Mouse (Mus musculus) liver, embryonic 14.5 days (tissue): Measurements from ENCODE around the gene Cpne5. TPM values are rescaled to one million over a fixed set of nuclear protein-coding genes. Genes with fewer than 3 reads are reported as not detected.

Experiments used
- ATAC-seq: fragments of 200-750 bp; cut with Nextera tagmentation; 2 replicates; pipeline ENCODE4 v1.8.0; 2017; ENCODE audit warnings: moderate number of reproducible peaks, mild to moderate bottlenecking, moderate library complexity; ENCODE audit not compliant: insufficient read depth
- DNase-seq, 3 experiments: peaks; one replicate each; pipeline ENCODE4 v3.0.0-alpha.2; 2012 to 2013; ENCODE audit warnings: low read depth in 3 of 3, low spot score in 3 of 3
- H3K27ac ChIP-seq: fragments of 300-500 bp; sonication (generic); 2 replicates; pipeline ENCODE4 v1.5.1; 2014; ENCODE audit warnings: moderate library complexity, mild to moderate bottlenecking, control low read depth, inconsistent platforms
- H3K27me3 ChIP-seq: fragments of 300-500 bp; sonication (generic); 2 replicates; pipeline ENCODE4 v1.6.1; 2014; ENCODE audit warnings: mild to moderate bottlenecking, low read length, moderate library complexity; ENCODE audit not compliant: control insufficient read depth, insufficient read depth
- H3K36me3 ChIP-seq: fragments of 300-500 bp; sonication (generic); replicated peaks from 2 replicates; pipeline ENCODE4 v1.6.1; 2014; ENCODE audit warnings: low read depth; ENCODE audit not compliant: control insufficient read depth, insufficient read depth
- H3K4me1 ChIP-seq, 2 experiments: fragments of 200-500 bp in 1 of 2; fragments of 300-500 bp in 1 of 2; sonication (generic) in 1 of 2; replicated peaks; 2 replicates each; pipeline ENCODE4 v1.6.1; 2012 to 2014; ENCODE audit warnings: antibody characterized with exemption in 1 of 2, inconsistent platforms in 1 of 2, low read length in 1 of 2; ENCODE audit not compliant: control insufficient read depth in 2 of 2, insufficient read depth in 2 of 2
- H3K4me2 ChIP-seq: fragments of 300-500 bp; sonication (generic); 2 replicates; pipeline ENCODE4 v1.6.1; 2014; ENCODE audit warnings: low read depth, mild to moderate bottlenecking, control low read depth, moderate library complexity
- H3K4me3 ChIP-seq, 2 experiments: fragments of 200-500 bp in 1 of 2; fragments of 300-500 bp in 1 of 2; sonication (generic) in 1 of 2; 2 replicates each; pipeline ENCODE4 v1.5.1; 2012 to 2014; ENCODE audit warnings: low read depth in 2 of 2, low read length in 2 of 2, mild to moderate bottlenecking in 2 of 2, control low read depth in 1 of 2, inconsistent platforms in 1 of 2, moderate library complexity in 1 of 2; ENCODE audit not compliant: insufficient read depth in 1 of 2
- H3K9ac ChIP-seq: fragments of 300-500 bp; sonication (generic); replicated peaks from 2 replicates; pipeline ENCODE4 v1.6.1; 2014; ENCODE audit warnings: mild to moderate bottlenecking, control low read depth, moderate library complexity
- H3K9me3 ChIP-seq: fragments of 300-500 bp; sonication (generic); 2 replicates; pipeline ENCODE4 v1.6.1; 2016; ENCODE audit warnings: low read length, mixed read lengths; ENCODE audit not compliant: control insufficient read depth
- CTCF ChIP-seq: IDR thresholded peaks from 2 replicates; pipeline ENCODE4 v1.5.1; 2016; ENCODE audit warnings: antibody characterized with exemption, low read depth, control low read depth
- EP300 ChIP-seq: IDR thresholded peaks from 2 replicates; pipeline ENCODE4 v1.6.1; 2016; ENCODE audit warnings: antibody characterized with exemption, low read depth
- WGBS: fragments of 180-500 bp; shearing (Covaris S2); extraction: QIAGEN DNeasy Blood & Tissue Kit; methylation state at CpG from one replicate; pipeline ENCODE4 v1.1.7; 2014; ENCODE audit not compliant: insufficient replicate concordance; 5-methylcytosine and 5-hydroxymethylcytosine counted together
- polyA plus RNA-seq, 2 experiments: library from polyadenylated mRNA; depleted of rRNA in 1 of 2; stranded (reverse) in 1 of 2; unstranded in 1 of 2; fragments of >200 nt; fragmentation: Nextera tagmentation in 1 of 2; extraction: Ambion mirVana in 1 of 2; gene quantifications; 2 replicates each; pipeline versions ENCODE4 v1.2.1 to v1.2.3; 2012 to 2014

Cpne5 gene
- polyA plus RNA-seq, 2 experiments: 0.06 to 0.28 TPM

DNA sequence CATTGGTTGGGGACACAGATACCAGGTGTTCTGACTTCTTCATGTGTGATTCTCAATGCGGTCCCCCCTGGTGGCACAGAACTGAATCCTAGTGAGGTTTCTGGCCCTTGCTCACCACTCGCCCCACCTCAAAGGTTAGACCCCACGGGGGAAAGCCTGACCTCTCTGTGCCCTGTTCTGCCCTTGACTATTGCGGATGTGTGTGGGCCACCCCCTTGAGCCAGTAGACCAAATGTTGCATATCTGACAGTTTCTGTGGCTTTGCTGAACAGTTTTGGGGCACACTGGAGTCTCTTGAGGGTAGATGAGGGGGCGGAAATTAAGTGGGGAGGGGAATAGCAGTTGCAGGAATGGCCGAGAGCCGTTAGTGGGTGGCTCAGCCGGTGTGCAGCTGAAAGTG is 94.7 kb downstream of the Cpne5 start:
- Histone ChIP-seq H3K36me3 (no peaks in the 10 kb centered on the region), H3K27ac (no peak overlapping the region), H3K4me1 (no peaks in the 10 kb centered on the region), H3K9ac (no peak overlapping the region), H3K4me2 (no peak overlapping the region), H3K9me3 (no peaks in the 10 kb centered on the region), H3K4me3 (no peak overlapping the region), H3K27me3 (no peaks in the 10 kb centered on the region)
- WGBS: 76% methylated on average over 8 of the region's 8 CpGs
- DNase-seq (no peak), ATAC-seq (no peak)
- TF ChIP-seq CTCF (no peak), EP300 (no peak)

DNA sequence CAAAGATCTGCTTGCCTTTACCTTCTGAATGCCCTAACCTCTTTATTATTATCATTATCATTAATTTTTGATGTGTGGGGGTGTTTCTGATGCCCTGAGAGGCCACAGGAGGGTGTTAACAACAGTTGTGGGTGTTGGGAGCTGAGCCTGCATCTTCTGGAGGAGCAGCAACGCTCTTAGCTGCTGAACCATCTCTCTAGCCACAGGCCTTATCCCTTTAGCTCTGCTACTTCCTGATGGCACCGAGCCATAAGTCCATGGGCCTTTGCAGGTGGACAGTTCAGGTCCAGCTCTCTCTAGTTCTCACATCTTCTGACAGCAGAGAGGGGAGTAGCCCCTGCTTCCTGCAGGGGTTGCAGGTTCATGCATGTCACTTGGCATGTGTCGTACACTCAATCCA is 96.4 kb downstream of the Cpne5 start:
- no peak overlapping the region for H3K9ac ChIP-seq
- no peak overlapping the region for H3K4me3 ChIP-seq
- TF ChIP-seq EP300 (no peak), CTCF (no peak)
- H3K9me3 ChIP-seq: no peaks in the 10 kb centered on the region
- H3K4me1 ChIP-seq: no peaks in the 10 kb centered on the region
- H3K27me3 ChIP-seq: no peaks in the 10 kb centered on the region
- ATAC-seq: no peak
- WGBS: 63% methylated on average over 3 of the region's 3 CpGs
- no peak for DNase-seq
- H3K4me2 ChIP-seq: no peak overlapping the region
- no peaks in the 10 kb centered on the region for H3K36me3 ChIP-seq
- H3K27ac ChIP-seq: no peak overlapping the region

DNA sequence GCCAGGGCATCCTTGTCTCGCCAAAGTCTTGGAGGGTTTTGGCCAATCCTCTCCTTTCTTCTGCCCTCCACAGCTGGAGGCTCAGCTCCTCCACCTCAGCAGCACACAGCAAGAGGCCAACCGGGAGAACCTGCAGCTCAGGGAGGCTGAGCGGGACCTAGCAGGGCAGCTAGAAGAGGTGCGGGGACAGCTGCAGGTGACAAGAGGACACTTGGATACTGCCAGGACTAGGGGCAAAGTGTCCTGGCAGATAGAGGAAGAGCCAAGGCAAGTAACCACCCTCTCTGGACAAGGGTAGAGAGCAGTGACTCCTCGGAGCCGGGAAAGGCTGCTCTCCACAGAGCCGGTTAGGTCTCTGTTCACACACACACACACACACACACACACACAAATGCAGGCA is 100.1 kb downstream of the Cpne5 start:
- Histone ChIP-seq H3K36me3 (no peaks in the 10 kb centered on the region), H3K27me3 (no peaks in the 10 kb centered on the region), H3K27ac (no peak overlapping the region), H3K4me1 (no peaks in the 10 kb centered on the region), H3K9me3 (no peaks in the 10 kb centered on the region), H3K4me2 (no peak overlapping the region), H3K9ac (no peak overlapping the region), H3K4me3 (no peak overlapping the region)
- ATAC-seq: no peak
- DNase-seq: no peak
- 77% methylated on average over 7 of the region's 7 CpGs for WGBS
- TF ChIP-seq EP300 (no peak), CTCF (no peak)

DNA sequence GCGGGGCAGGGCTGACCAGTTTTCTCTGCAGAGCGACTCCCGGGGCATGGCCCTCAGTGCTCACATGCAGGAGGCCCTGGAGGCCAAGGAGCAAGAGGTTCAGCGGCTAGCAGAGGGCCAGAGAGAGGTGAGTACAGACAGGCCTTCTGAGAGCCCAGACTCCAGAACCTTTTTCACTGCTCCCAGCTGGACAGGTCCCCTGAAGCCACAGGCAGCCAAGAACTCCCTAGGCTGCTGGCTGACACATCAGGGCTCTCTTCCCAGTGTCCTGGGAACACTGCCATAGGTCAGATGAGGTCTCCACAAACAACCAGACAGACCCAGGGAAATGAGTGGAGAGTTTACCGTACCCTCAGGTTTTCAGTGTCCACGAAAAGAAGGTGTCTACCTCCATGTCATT is 101.7 kb downstream of the Cpne5 start:
- no peak overlapping the region for H3K4me3 ChIP-seq
- WGBS: 68% methylated on average over 6 of the region's 6 CpGs
- no peaks in the 10 kb centered on the region for H3K4me1 ChIP-seq
- H3K4me2 ChIP-seq: no peak overlapping the region
- H3K36me3 ChIP-seq: no peaks in the 10 kb centered on the region
- no peaks in the 10 kb centered on the region for H3K9me3 ChIP-seq
- no peak for ATAC-seq
- H3K27me3 ChIP-seq: no peaks in the 10 kb centered on the region
- no peak for DNase-seq
- no peak overlapping the region for H3K27ac ChIP-seq
- H3K9ac ChIP-seq: no peak overlapping the region
- no peak for TF ChIP-seq EP300
- no peak for TF ChIP-seq CTCF

DNA sequence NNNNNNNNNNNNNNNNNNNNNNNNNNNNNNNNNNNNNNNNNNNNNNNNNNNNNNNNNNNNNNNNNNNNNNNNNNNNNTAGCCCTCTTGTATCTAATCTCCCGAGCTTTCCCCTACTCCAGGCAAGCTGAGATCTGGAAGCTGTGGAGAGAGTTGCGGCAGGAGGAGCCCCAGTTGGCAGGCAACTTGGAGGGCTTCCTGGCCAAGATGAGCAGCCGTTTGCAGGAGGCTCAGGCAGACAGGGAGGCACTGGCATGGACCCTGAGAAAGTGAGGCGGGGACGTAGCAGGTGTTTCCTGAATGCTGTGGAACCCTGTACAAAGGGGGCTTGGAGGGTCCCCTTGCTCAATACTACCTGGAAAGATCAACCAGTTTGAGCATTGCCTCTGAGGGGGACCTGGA is 102.9 kb downstream of the Cpne5 start:
- TF ChIP-seq CTCF (no peak), EP300 (no peak)
- H3K4me1 ChIP-seq: no peaks in the 10 kb centered on the region
- H3K4me2 ChIP-seq: no peak overlapping the region
- no peak overlapping the region for H3K9ac ChIP-seq
- no peak overlapping the region for H3K27ac ChIP-seq
- ATAC-seq (no peak), DNase-seq (no peak)
- no peaks in the 10 kb centered on the region for H3K9me3 ChIP-seq
- H3K27me3 ChIP-seq: no peaks in the 10 kb centered on the region
- H3K4me3 ChIP-seq: no peak overlapping the region
- WGBS: 53% methylated on average over 5 of the region's 5 CpGs
- H3K36me3 ChIP-seq: no peaks in the 10 kb centered on the region

DNA sequence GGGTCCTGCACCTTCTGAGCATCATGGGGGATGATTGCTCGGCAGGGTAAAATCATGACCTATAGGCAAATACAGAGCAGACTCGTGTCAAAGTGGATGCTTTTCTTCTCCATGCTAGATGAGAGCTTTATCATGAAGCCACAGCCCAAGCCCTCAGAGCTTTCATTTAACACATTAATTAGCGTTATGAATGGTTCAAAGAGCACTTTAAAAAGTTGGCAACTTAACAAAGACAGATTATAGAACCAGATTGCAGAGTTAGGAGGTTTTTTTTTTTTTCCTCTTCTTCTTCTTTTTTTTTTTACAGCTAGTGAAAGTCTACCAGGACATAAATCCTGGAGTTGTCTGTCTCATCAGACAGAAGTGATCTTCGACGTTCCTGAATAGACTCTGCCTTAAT is 108.6 kb downstream of the Cpne5 start:
- ATAC-seq: no peak
- Histone ChIP-seq H3K27ac (no peak overlapping the region), H3K9ac (no peak overlapping the region), H3K4me3 (no peak overlapping the region), H3K4me1 (no peaks in the 10 kb centered on the region), H3K36me3 (no peaks in the 10 kb centered on the region), H3K27me3 (no peaks in the 10 kb centered on the region), H3K4me2 (no peak overlapping the region), H3K9me3 (no peaks in the 10 kb centered on the region)
- DNase-seq: no peak
- 48% methylated on average over 5 of the region's 5 CpGs for whole genome bisulfite sequencing
- TF ChIP-seq EP300 (no peak), CTCF (no peak)
